Mouse (Mus musculus) fat pad, adult 2 months (tissue): ENCODE results near the gene Amot.

Experiments used
- DNase-seq: peaks from one replicate; pipeline ENCODE4 v3.0.0-alpha.2; 2011; ENCODE audit warnings: low read depth, low spot score; ENCODE audit errors: extremely low read depth

Amot gene

DNA sequence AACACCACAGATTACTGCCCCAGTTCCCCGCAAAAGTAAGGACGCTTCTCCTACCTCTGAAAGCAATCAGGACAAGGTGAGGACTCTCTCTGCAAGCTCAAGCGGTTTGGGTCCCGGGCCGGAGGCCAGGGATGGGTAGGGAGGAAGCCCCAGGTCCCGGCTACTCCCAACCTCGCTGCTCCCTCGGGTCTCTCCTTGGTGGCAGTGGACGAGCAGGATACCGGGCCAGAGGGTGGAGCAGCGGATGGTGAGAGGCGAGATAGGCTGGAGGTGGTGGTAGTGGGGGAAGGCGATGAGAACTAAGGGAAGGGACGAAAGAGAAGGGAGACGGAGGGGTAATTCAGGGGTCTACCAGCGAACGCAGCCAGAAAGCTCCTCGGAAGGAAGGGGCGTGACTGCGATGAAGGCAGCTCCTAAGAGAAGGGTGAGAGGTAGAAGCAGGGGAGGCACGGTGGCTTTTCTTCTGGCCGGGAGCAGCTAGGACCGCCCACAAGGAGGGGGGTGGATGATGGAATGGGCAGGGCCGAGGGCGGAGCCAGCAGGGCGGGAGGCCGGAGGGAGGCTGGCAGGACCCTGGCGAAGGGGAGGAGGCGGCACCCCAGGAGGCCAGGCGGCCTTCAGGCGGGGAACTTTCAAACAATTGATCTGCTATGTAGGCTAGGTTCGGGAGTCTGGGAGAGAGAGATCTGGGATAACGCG, at the start of gene Amot:
TSS of gene Amot (minus strand) at position 465 of the 699 bp plus-strand sequence.
- DNase-seq: no peak

DNA sequence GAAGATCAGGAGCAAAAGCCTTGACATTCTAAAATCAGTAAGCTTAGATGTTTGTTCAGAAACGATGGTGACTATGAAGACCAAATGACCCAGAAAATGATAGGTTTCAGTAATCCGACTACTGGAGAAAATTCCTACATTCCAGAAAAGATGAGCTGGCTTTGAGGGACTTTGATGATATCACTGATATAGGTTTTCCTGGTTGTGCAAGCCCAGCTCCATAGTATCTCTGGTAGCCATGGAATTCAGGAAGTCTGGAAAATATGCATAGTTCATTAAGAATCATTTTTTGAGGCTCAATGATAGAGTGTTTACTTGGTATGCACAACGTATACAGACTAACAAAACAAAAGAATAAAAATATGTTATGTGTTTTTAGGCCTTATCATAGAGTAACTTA, 40.1 kb upstream of the Amot start:
- DNase-seq: no peak

DNA sequence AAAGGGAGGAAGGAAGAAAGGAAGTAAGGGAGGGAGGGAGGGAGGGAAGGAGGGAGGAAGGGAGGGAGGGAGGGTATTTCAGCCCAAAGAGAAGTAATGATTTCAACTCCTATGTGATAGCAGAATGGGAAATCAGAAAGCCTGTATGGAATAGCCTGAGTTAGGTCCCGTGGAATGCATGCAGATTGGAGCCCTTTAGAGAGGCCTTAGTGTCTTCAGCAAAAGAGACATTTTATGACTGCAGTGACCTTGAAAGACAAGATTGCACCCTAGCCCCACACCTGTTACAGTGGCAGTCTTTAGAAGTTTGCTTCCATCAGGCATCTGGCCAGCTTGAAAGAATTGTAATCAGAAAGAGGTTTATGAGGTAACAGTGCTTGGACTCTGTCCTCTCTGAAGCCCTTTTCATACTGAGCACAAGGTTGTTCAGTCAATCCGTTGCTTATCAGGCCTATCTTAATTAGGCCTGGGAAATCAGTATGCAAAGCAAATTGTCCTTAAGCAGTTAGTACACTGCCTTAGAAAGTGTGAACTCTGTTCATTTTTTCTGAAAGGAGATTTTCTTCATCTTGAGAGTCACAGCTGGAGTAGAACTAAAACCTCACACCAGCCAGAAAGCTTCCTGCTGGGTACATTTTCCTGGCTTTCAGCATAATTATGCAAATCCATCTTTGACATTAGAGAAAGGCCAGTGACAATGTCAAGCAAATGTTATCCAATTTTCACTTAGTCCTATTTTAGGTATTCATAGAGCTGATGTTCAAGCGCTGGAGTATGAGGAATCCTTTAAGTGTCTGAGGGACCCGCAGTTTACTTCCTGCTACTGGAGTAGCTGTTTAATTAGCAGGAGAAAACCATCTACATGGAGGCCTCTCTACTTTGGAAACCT, 38.9 kb upstream of the Amot start:
- no peak for DNase-seq

DNA sequence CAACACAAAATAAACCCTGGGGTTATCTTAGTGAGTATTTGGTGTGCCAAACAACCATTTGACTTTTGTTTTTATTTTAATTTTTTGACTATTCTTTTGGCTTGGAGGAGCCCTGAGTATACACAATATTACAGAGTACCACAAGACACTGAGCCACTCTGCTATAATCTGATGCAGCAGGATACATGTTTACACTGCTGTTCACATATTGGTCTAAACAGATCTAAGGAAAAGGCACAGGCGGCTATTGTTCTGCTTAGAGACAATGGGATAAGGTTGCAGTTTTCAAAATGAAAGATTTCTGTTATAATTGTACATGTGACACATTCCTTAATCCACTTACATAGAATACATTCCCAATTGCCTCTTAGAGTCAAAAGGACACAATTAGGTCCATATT, 36.1 kb upstream of the Amot start:
- no peak for DNase-seq

DNA sequence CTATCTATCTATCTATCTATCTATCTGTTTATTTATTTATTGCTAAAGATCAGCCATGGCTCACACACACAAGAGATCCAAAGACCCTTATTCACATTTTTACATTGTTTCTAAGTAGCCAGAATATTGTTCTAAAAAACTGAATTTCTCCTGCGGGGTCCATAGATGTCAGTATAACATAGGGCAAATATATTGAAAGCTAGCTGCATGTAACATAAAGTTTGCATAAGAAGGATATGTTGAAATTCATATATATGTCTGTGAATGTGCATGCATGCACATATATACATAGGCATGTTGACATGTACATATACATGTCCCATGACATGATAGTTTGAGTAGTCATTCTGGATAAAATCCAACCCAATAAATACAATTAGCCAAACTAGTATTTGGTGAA, 35.3 kb upstream of the Amot start:
- no peak for DNase-seq

DNA sequence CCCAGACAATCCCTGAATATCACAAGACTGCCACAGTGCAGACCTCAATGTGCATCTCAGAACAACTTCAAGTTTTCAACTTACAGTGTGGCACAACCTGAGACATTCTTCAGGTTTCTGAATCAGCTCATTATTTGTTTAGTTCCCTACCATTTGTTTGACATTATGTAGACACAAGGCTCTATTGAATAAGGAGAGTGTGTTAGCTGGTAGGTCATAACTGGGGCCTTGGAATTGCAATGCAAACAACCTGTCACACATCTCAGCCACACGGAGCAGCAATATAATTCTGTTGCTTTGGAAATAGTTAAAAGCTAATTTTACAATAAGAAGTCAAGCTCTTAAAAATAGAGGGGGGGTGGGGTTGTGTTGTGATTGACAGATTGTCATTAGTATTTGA, 24.6 kb upstream of the Amot start:
- no peak for DNase-seq

DNA sequence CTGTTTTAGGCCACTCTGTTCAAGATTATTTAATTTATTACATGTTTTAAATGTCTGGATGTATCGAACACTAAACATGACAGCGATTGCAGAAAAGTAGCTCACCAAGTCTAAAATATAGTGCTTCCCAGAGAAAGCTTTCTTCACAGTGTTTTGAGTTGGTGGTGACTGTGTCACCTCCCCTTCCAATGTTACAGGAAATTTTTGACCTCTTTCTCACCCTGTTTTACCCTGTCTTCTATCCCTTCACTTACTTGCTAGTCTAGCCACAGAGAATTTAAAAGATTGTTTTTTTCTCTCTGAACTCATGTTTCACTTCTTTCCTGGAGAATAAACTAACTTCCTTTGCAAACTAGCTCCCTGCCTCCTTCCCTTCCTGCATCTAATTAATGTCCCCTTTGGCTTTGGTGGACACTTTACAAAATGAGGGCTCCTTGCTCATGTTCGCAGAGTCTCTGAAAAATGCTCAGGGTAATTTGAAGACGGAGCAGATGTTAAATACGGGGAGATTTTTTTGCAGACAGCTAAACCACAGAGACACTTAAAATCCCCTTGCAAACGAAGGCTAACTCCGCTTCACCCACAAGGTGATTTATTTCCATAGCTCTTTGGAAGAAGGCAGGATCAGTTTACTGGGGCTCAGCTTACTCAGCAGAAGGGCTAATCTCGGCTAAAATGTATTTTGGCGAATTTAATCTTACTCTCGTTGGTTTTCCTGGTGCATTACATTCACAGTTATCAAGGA, 11.5 kb upstream of the Amot start:
- no peak for DNase-seq

DNA sequence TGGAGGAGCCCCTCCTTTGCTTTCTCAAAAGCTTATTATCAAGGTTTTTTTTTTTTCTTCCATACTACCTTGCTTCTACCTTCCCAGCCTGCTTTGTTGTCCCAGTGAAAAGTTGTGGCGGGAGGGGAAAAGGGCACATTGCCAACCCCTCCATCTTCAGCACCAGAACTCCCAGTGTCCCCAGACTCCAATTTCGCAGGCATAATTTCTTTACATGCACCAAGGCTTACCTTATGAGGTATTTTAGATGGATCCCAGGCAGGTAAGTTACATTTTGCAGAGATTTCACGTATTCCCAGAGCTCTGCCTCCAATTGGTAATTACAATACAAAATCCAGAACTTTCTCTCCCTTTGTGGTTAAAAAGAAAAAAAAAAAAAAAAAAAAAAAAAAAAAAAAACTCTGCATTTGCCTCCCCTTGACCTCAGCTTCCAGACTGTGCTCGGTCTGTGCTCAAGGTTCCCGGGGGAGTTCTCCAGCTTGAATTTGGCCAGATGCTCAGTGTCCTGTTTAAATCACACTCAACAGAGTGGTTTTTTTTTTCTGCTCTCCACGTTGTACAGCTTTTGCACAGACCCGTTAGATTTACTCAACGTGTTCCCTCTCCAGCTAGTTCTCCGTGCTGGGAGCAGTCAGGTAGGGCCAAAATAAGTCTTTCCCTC, 10.6 kb upstream of the Amot start:
- DNase-seq: no peak

DNA sequence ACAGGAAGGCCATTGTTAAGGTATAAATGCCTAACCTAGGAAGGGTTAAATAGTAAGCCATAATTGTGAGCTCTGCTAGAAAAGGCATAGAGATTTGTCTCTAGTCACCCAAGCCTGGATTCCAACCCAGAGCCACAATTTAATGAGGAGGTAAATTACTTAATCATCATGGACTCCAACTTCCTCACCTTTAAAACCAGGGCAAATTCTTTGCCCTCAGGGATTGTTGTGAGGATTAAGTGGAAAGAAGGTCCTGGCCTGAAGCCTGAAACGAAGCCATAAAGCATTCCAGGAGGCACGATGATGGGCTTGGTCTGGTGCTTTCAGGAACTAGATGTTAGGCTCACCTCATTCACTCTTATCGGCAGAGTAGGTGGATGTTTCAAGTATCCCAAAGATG, 5.7 kb upstream of the Amot start:
- DNase-seq: no peak

DNA sequence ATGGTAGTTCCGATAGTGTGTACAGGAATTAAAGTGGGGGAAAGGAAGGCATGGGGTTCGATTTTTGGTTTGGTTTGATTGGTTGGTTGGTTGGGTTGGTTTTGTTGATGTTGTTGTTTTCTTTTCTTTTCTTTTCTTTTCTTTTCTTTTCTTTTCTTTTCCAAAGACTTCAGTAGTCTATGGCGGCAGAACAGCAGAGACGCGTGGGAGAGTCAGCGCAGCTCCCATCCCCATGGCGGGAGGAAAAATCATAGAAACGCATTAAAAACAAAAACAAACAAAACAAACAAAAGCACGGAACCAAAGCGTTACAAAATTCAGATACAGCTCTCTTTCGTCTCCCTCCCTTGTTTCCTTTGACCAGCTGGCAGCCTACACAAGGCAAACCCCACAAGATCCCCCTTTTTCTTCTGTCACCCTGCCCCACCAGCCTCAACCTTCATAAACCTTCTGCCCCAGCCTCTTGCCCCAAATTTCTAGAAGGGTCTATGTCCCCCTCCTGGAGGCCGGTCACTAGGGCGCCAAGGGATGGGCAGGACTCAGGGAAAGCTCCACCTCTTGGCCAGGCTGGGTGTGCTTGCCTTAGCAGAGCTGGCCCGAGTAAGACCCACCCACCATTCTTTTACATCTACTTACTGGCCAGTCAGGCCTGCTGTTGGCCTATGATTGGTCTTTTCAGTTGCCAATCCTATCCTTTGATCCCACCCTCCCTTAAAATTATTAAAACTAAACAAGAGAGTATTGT, 648 bp upstream of the Amot start:
- no peak for DNase-seq

DNA sequence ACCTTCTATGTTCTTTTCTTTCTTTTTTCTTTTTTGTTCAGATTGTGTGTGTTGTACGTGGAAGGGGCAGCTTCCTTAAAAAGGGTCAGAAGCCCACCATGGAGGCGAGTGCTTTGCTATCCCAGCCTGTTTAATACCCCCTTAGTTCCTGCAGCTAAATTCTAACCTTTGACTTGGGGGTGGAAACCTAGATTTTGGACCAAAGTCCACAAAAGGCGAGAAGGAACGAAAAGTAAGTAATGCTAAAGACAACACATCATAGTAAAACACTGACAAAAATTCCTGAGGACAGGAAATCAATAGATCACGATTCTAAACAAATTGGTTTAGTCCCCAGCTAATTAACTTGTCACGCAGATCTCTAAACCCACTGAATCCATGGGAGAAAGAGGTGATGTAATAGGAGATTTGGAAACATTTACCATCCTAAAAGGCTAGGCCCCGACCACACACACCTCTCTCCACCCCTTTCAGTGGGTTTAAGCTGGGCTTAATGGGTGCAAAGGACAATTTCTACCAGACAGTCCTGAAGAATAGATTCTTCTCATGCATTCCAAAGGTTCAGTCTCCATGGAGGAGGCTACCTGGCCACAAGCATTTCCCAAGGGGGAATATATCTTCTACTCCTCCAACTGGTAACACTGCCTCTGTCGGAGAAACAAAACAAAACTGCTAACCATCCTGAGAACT, 3.2 kb downstream of the Amot start:
- DNase-seq: no peak

DNA sequence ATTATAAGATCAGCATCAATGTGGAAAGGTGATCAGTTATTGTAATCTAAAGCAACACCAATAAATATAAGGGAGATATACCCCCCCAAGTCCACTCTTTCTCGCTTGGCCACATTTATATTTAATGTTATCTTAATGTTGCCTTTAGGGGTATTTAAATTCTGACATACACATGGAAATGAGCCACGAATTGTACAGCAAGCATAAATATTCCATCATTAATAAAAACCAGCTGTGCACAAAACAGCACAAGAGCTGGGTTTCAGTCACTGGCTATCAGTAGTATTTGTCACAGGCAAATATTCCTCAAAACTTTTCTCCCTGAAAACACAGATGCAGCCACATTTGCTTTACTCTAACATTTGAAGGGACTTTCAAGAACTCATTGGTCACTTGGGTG, 5.9 kb downstream of the Amot start:
- no peak for DNase-seq

DNA sequence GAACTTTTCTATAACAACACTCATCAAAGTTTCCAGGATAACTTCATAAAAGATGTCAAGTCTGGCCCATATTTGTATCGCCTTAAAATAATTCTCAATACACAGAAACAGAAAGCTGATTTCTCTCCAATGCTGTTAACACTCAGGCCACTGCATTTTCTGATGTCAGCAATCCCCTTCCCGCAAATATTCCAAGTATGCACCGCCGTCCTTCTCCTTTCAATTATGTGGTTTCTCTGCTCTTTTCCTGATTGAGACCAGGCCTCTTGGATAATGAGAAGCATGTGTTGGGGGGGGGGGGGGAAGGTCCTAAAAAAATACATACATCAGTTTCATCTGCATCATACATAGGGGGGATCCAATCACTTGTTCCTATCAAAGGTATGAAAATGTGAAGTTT, 6.3 kb downstream of the Amot start:
- DNase-seq: no peak

DNA sequence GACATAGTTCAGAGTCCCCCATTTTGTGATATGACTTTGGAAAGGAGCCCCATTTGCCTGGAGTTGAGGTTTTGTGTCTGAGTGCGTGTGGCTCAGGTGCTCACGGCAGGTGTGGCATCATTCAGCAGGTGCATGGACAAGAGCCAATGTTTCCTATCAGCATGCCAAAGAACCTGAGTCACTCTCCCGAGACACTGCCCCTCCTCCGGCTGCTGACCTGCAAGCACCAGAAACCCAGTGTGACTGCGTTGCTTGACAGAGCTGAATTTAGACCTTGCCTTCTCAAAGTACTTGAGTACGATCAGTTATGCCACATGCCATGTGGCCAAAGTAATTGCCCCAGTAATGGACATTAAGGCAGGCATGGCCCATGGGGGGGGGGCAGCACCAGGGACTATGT, 7.5 kb downstream of the Amot start:
- no peak for DNase-seq

DNA sequence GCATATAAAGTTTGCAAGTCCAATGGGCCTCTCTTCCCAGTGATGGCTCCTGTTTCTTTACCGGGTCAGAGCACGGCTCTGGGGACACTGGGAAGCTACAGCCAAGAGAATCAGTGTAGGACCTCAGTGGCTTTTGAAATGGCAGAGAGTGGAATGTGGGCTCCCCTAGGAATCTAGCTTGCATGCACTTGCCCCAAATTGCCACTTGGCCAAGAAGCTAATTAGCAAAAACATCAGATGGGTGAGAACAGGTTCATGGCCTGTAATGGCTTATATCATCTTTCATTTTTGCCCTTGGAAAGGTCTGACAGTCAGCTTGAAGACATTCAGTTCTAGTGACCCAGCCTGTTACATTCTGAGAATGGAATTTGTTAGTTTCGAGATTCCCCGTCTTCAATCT, 9.6 kb downstream of the Amot start:
- DNase-seq: no peak

DNA sequence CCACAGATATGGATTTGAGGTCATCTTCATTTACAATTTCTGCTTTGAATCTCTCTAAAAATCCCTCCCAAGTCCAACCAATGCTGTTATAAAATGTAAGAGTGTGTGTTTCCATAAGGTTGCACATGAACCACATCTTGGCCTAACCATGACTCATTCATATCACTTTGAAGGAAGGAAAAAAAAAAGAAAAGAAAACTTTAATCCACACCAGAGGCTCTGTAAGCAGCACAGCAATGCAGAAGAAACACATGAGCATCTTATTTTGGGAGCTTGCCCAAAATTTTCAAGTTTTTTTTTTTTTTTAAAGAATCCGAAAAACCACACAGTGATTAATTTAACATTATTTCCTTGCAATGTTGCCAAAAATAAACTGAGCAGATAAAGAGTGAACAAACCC, 14.2 kb downstream of the Amot start:
- no peak for DNase-seq

DNA sequence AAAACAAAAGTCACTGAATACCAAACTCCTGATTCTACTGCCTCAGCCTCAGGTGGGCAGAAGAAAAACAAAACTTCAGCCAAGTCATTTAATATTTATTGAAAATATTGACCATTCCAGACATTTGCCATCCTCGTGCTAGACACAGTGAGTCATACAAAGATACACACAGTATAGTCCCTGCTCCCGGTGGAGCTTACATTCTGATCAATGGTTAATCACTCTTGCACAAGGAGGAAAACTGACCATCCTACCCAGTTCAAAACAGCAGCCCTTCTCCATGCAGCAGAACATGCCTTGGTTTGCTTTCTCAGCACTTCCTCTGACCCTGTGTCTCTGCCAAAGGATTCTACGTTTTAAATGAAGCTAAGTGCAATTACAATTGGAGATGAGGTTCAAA, 14.6 kb downstream of the Amot start:
- DNase-seq: no peak

DNA sequence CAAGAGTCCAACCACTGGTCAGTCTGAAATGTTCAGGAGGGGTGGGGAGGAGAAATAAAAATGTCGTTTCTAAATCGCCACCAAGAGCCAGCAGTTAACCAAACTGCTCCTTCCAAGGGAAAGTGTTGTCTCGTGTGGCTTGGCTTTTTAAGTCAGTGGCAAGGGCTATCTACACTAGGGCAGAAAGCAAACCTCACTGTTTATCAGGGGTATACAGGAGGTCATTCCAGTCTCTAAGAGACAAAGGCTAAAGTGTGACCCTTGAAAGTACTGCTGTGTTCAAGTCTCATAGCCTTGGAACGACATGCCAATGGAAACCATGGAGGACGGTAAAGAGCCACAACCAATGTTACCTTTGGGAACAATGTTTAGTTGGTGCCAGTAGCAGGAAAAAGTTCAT, 15.0 kb downstream of the Amot start:
- no peak for DNase-seq

DNA sequence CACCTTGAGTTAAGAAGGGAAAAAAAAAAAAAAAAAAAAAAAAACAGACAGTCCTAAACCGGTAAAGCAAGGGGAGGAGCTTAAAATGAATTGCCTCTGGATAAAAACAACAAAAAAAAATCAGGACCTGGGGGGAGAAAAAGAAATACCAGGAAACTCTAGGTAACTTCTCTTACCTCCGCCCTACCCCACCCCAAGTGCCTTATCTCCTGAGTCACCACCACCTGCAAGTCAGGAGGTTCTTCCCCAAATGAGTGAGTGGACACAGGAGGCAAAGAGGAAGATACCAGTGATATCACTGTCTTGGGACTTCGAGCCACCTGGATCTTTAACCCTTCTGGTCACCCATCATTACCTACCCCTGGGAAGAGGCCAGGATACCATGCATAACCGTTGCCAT, 19.5 kb downstream of the Amot start:
- no peak for DNase-seq

DNA sequence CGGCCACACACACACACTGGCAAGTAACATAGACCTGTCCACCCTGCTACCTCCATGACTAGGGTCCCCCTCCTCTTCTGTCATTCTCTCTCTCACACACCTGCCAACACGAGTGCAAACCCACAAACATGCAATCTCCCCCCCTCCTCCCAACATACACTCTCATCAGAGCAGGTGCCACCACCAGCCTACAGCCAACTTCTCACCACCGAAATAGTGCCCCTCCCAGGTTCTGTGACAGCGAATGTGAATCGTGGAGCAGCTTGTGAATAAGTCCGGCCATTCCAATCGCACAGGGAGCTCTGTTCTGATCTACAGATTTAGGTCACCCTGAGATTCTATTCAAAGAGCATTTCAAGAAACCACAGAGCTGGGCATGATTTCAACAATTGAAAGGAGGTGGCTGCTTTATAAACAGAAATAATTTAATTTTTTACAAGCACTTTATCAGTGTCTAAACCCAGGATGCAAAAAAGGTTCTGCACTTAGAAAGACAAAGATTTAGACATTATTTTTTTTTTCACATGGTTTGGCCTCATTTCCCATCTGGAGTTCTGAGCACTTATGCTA, 21.4 kb downstream of the Amot start:
- DNase-seq: no peak
